ENCODE assay signal across 27 mouse cellular contexts in the genomic region with DNA sequence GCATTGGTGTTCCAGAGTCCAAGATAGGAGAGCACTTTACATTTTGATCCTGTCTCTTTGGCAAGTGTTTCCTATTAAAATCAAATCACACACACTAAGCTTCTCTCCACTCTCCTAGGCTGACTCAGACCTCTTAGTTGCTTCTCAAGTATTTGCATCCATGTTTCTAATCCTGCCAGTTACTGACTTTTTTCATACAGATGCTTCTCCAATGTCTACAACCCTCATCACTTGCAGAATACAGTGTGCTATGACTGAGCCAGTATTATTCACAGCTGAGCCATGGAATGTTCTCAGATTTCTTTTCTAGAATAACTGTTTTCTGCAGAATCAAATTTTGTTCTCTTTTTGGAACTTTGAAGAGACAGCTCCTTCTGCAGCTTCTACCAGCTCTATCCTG.
DNase-seq lines count a peak whose midpoint lies in the region; ATAC-seq and TF ChIP-seq lines count a peak whose summit lies in the region.
"Had no signal": no experiment of that assay in that cellular context is flagged by ENCODE, and none has a peak within 500 bp of the region (broad histone marks: within the 10 kb centered on the region; RNA-seq: fewer than 3 reads in every experiment).

No protein-coding gene starts in this region.

- no peak for TF ChIP-seq CTCF in layer of hippocampus, adult 2 months (conservative IDR thresholded peaks at IDR 0.05)

- H3K27me3 ChIP-seq in heart, embryonic 11.5 days (ENCODE audit: control insufficient read depth, insufficient read depth, low read length): no peaks in the 10 kb centered on the region
- H3K27me3 ChIP-seq: embryonic facial prominence, embryonic 12.5 days; forebrain, embryonic 12.5 days; forebrain, embryonic 15.5 days; heart, embryonic 12.5 days; heart, embryonic 15.5 days had no signal

- no peak overlapping the region for H3K4me2 ChIP-seq in heart, embryonic 11.5 days
- H3K4me2 ChIP-seq: embryonic facial prominence, embryonic 12.5 days; forebrain, embryonic 12.5 days; forebrain, embryonic 15.5 days; heart, embryonic 12.5 days; heart, embryonic 15.5 days; hindbrain, embryonic 14.5 days had no signal

- H3K9ac ChIP-seq in heart, embryonic 11.5 days (ENCODE audit: low read depth, low read length): no peak overlapping the region
- H3K9ac ChIP-seq: embryonic facial prominence, embryonic 12.5 days; forebrain, embryonic 12.5 days; forebrain, embryonic 15.5 days; heart, embryonic 12.5 days; heart, embryonic 15.5 days; hindbrain, embryonic 14.5 days had no signal

- H3K9me3 ChIP-seq in heart, embryonic 11.5 days (replicated peaks; ENCODE audit: control insufficient read depth, low read length): no peaks in the 10 kb centered on the region
- H3K9me3 ChIP-seq: embryonic facial prominence, embryonic 12.5 days; forebrain, embryonic 12.5 days; forebrain, embryonic 15.5 days; heart, embryonic 12.5 days; heart, embryonic 15.5 days; hindbrain, embryonic 10.5 days had no signal

- no peak for DNase-seq in layer of hippocampus, adult 2 months (ENCODE audit: low spot score in 2 of 2)
- DNase-seq in layer of hippocampus, postnatal 10 days (ENCODE audit: low spot score in 2 of 2): no peak
- peak; percentile 16 for DNase-seq in Muller cell, postnatal 12 days (ENCODE audit: inconsistent ontology term)
- DNase-seq in brain, adult 2 months (ENCODE audit: low read depth, low spot score): peak; percentile 62
- DNase-seq in telencephalon, adult 2 months (ENCODE audit: low read depth, low spot score): peak; percentile 43
- no peak for DNase-seq in lung, postnatal 36 days
- DNase-seq: adrenal gland, adult 2 months; adrenal gland, postnatal 14 days; cerebellum, adult 11-12 months; cerebellum, adult 8-10 months; cerebellum, postnatal 14 days; gastrocnemius, adult 2 months; gastrocnemius, postnatal 14 days; heart, postnatal 10 days; heart, postnatal 36 days; kidney, adult 18-20 months had no signal

- no peak overlapping the region for H3K4me3 ChIP-seq in layer of hippocampus, adult 2 months
- no peak overlapping the region for H3K4me3 ChIP-seq in heart, embryonic 11.5 days (ENCODE audit: low read depth, low read length)
- H3K4me3 ChIP-seq: embryonic facial prominence, embryonic 12.5 days; forebrain, embryonic 12.5 days; forebrain, embryonic 15.5 days; gastrocnemius, adult 2 months; heart, embryonic 12.5 days; heart, embryonic 15.5 days; hindbrain, embryonic 10.5 days had no signal

- H3K36me3 ChIP-seq in heart, embryonic 11.5 days (ENCODE audit: control insufficient read depth, insufficient read depth, low read length): no peaks in the 10 kb centered on the region
- H3K36me3 ChIP-seq: embryonic facial prominence, embryonic 12.5 days; forebrain, embryonic 12.5 days; forebrain, embryonic 15.5 days; heart, embryonic 12.5 days; heart, embryonic 15.5 days; hindbrain, embryonic 10.5 days had no signal

- no peaks in the 10 kb centered on the region for H3K4me1 ChIP-seq in heart, embryonic 11.5 days (ENCODE audit: control insufficient read depth, insufficient read depth, low read length)
- H3K4me1 ChIP-seq: embryonic facial prominence, embryonic 12.5 days; forebrain, embryonic 15.5 days; heart, embryonic 15.5 days; hindbrain, embryonic 10.5 days had no signal

- H3K27ac ChIP-seq in layer of hippocampus, adult 2 months: peak overlapping the region; percentile 61; the same call in 1 of the 2 replicates
- H3K27ac ChIP-seq in heart, embryonic 11.5 days (ENCODE audit: low read depth, low read length): no peak overlapping the region
- H3K27ac ChIP-seq: embryonic facial prominence, embryonic 12.5 days; forebrain, embryonic 12.5 days; forebrain, embryonic 15.5 days; gastrocnemius, adult 2 months; heart, embryonic 15.5 days; hindbrain, embryonic 10.5 days; hindbrain, embryonic 14.5 days; hindbrain, postnatal 0 days had no signal

- no peak for ATAC-seq in heart, embryonic 11.5 days (replicated peaks; ENCODE audit: insufficient number of reproducible peaks, low FRiP score, low TSS enrichment)
- ATAC-seq: forebrain, embryonic 15.5 days; hindbrain, postnatal 0 days; inflammation-experienced regulatory T-cells, adult 6 months; intestine, embryonic 16.5 days had no signal

Comparison
In these comparisons a context has a peak if more than half of its experiments do, and no peak if none do; other contexts are left out.
1. DNase-seq: peak in Muller cell, postnatal 12 days (single experiment), brain, adult 2 months (single experiment) and telencephalon, adult 2 months (single experiment); none in layer of hippocampus, adult 2 months (0 of 2), layer of hippocampus, postnatal 10 days (0 of 2) and lung, postnatal 36 days (single experiment).